Mouse (Mus musculus) liver, postnatal 0 days (tissue): Measurements from ENCODE around the gene Gpr55. TPM values are rescaled to one million over a fixed set of nuclear protein-coding genes. Genes with fewer than 3 reads are reported as not detected.

Experiments
- ATAC-seq: fragments of 200-750 bp; cut with Nextera tagmentation; 2 replicates; pipeline ENCODE4 v1.8.0; 2017; ENCODE audit warnings: mild to moderate bottlenecking, moderate library complexity
- DNase-seq: peaks from one replicate; pipeline ENCODE4 v3.0.0-alpha.2; 2016
- H3K27ac ChIP-seq: fragments of 300-500 bp; sonication (generic); 2 replicates; pipeline ENCODE4 v1.5.1; 2014; ENCODE audit warnings: antibody characterized with exemption, moderate library complexity, mild to moderate bottlenecking, low read depth
- H3K27me3 ChIP-seq: fragments of 300-500 bp; sonication (generic); 2 replicates; pipeline ENCODE4 v1.6.1; 2014; ENCODE audit warnings: low read length, control low read depth, mixed read lengths; ENCODE audit not compliant: insufficient read depth
- H3K36me3 ChIP-seq: fragments of 300-500 bp; sonication (generic); replicated peaks from 2 replicates; pipeline ENCODE4 v1.6.1; 2014; ENCODE audit warnings: mild to moderate bottlenecking, control low read depth, low read length, moderate library complexity, mixed read lengths; ENCODE audit not compliant: insufficient read depth
- H3K4me1 ChIP-seq: fragments of 300-500 bp; sonication (generic); 2 replicates; pipeline ENCODE4 v1.6.1; 2014; ENCODE audit warnings: antibody characterized with exemption, mild to moderate bottlenecking, control low read depth; ENCODE audit not compliant: insufficient read depth
- H3K4me2 ChIP-seq: fragments of 300-500 bp; sonication (generic); 2 replicates; pipeline ENCODE4 v1.6.1; 2014; ENCODE audit warnings: low read depth, mild to moderate bottlenecking, low read length, moderate library complexity, mixed read lengths
- H3K4me3 ChIP-seq: fragments of 300-500 bp; sonication (generic); 2 replicates; pipeline ENCODE4 v1.5.1; 2014; ENCODE audit warnings: low read depth, low read length
- H3K9ac ChIP-seq: fragments of 300-500 bp; sonication (generic); replicated peaks from 2 replicates; pipeline ENCODE4 v1.6.1; 2014; ENCODE audit warnings: mild to moderate bottlenecking, moderate library complexity
- H3K9me3 ChIP-seq: fragments of 300-500 bp; sonication (generic); 2 replicates; pipeline ENCODE4 v1.6.1; 2016; ENCODE audit warnings: mild to moderate bottlenecking, control low read depth, low read length, mixed read lengths
- CTCF ChIP-seq: sonication (generic); IDR thresholded peaks from 2 replicates; pipeline ENCODE4 v1.5.1; 2016; ENCODE audit warnings: antibody characterized with exemption, low read depth
- EP300 ChIP-seq: IDR thresholded peaks from 2 replicates; pipeline ENCODE4 v1.6.1; 2016; ENCODE audit warnings: antibody characterized with exemption, low read depth, mild to moderate bottlenecking
- WGBS: fragments of 180-500 bp; shearing (Covaris S2); extraction: QIAGEN DNeasy Blood & Tissue Kit; methylation state at CpG from one replicate; pipeline ENCODE4 v1.1.7; 2014; ENCODE audit not compliant: insufficient replicate concordance; 5-methylcytosine and 5-hydroxymethylcytosine counted together
- polyA plus RNA-seq: library from polyadenylated mRNA; unstranded; fragments of >200 nt; fragmentation: Nextera tagmentation; extraction: Ambion mirVana; gene quantifications from 2 replicates; pipeline ENCODE4 v1.2.1, GENCODE M21; 2015

Gene Gpr55
- 0.12 and 0.20 TPM in 2 replicates for polyA plus RNA-seq

DNA sequence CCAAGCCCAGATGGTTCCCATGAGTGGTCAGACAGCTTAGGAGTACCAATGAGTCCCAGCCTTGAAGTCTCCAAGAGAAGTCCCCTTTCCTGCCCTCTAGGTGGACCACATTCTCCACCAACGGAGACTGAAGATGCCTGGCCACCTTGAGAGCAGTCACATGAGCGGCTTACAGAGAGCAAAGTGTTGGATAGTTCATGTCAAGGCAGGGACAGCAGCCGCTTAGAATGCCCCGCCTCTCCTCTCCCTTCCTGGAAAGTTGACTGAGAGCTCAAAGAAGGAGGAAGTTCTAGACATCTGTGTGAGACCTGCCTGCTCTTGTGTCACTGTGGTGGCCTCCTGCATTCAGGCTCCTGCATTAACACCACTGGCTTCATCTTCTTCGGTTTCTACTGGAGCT, at the start of gene Gpr55:
Gene Gpr55 (minus strand): TSS at position 135 of the 400 bp plus-strand sequence.
- TF ChIP-seq CTCF: no peak
- no peak for TF ChIP-seq EP300
- peak within 1 kb of the TSS; percentile 30 for H3K4me2 ChIP-seq
- no peaks in the 10 kb centered on the region for H3K9me3 ChIP-seq
- 22% methylated on average over 5 of the region's 5 CpGs for WGBS
- H3K36me3 ChIP-seq: no peaks in the 10 kb centered on the region
- no peaks in the 10 kb centered on the region for H3K27me3 ChIP-seq
- DNase-seq (peak; percentile 32), ATAC-seq (no peak)
- 0 out of 2 replicates have a peak within 1 kb of the TSS, but pooled peaks have one; percentile 18 for H3K9ac ChIP-seq
- peak within 1 kb of the TSS; percentile 86 for H3K27ac ChIP-seq
- no peak within 1 kb of the TSS for H3K4me3 ChIP-seq
- H3K4me1 ChIP-seq: peaks cover 39% of the 10 kb centered on the region

DNA sequence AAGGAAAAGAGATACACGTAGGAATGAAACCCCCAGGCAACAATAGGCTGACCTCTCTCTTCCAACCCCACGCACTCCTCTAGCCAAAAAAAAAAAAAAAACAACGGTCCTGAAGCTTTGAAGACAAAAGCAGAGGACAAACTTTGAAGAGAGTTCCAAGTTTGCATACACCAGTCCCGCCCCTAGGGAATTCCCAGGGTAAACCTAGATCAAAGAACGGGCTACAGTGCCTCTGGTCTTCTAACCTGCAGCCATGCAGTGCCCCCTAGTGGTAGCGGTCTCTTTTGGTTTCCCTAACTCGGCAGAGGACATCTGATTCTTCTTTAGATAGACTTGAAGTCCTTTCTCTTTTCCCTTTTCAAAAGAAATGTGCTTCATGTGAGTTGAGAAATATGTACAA, 47.0 kb upstream of the Gpr55 start:
- DNase-seq: peak; percentile 89
- Histone ChIP-seq H3K4me2 (peak overlapping the region; percentile 34), H3K4me3 (no peak overlapping the region), H3K27ac (no peak overlapping the region), H3K27me3 (no peaks in the 10 kb centered on the region), H3K9me3 (no peaks in the 10 kb centered on the region), H3K4me1 (no peaks in the 10 kb centered on the region), H3K36me3 (no peaks in the 10 kb centered on the region), H3K9ac (no peak overlapping the region)
- ATAC-seq: peak; percentile 67
- TF ChIP-seq EP300 (no peak), CTCF (peak; percentile 92)
- 4% methylated on average over 7 of the region's 7 CpGs for WGBS

DNA sequence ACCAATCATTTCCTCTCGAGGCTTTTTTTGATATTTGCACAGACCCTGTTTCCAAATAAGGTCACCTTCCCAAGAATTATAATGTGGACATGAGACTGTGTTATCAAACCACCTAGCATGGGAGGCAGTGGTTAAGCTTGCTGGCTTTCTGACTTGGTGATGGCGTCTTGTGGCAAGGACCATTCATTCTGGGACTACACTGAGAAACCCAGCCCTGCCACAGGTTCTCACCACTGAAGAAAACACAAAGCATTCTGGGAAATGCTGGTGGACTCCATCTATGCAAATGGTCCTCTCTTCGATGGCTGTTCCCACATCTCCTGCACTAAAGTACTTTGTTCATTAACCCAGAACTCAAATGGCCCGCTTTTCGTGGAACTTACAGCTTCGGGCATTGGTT, 45.2 kb upstream of the Gpr55 start:
- TF ChIP-seq EP300 (no peak), CTCF (no peak)
- no peaks in the 10 kb centered on the region for H3K27me3 ChIP-seq
- no peaks in the 10 kb centered on the region for H3K4me1 ChIP-seq
- no peaks in the 10 kb centered on the region for H3K36me3 ChIP-seq
- no peak overlapping the region for H3K4me2 ChIP-seq
- DNase-seq: no peak
- no peak overlapping the region for H3K27ac ChIP-seq
- H3K9me3 ChIP-seq: no peaks in the 10 kb centered on the region
- 79% methylated on average over 6 of the region's 6 CpGs for WGBS
- ATAC-seq: no peak
- H3K9ac ChIP-seq: no peak overlapping the region
- H3K4me3 ChIP-seq: no peak overlapping the region

DNA sequence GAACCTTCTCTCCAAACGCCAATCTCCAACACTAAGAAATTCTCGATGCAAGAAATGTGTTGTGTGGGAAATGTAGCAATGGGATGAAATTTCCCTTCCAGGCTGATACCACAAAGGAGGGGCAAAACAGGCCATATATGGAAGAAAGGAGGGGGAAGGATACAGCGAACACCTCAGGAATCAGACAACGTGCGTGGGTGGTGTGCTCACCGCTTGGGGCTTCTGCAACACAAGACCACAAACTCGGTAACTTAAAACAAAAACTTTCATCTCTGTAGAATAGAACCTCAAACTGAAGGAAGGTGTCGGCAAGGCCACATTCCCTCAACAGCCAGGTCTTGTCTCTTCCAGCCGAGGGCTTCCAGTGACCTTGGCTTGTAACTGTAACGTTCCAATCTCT, 44.7 kb upstream of the Gpr55 start:
- Histone ChIP-seq H3K4me3 (no peak overlapping the region), H3K9me3 (no peaks in the 10 kb centered on the region), H3K36me3 (no peaks in the 10 kb centered on the region), H3K9ac (no peak overlapping the region), H3K27me3 (no peaks in the 10 kb centered on the region), H3K4me1 (no peaks in the 10 kb centered on the region), H3K27ac (no peak overlapping the region), H3K4me2 (no peak overlapping the region)
- no peak for TF ChIP-seq CTCF
- no peak for TF ChIP-seq EP300
- DNase-seq (no peak), ATAC-seq (no peak)
- whole genome bisulfite sequencing: 72% methylated on average over 10 of the region's 10 CpGs

DNA sequence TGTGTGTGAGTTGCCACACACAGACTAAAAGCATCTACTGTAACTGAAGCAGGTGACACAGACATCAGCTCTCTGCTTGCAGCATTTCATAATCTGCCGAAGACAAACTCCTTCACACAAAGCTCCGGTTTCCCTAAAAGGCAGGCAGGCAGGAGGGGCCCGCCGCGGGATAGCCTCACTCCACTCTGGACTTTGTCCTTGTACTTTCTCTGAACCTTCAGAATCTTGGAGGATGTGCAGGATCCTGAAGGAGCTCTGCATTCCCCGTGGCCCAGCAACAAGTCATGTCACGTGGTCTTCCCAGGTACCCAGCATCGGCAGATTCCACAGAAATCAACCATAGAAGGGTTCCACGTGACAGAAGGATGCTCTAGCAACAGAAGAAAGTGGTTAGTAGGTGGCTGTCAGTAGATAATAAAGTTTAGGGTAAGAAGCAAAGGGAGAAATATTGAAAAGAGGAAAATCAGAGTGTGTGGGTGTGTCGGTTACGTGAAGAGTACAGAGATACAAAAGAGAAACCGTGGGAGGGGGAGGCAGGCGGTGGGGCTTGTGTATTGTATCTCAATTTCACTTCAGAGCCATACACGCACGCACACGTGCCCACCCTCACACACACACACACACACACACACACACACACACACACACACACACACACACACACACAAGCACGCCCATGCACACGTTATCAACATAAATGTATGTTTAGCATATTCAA, 39.2 kb upstream of the Gpr55 start:
- ATAC-seq: no peak

DNA sequence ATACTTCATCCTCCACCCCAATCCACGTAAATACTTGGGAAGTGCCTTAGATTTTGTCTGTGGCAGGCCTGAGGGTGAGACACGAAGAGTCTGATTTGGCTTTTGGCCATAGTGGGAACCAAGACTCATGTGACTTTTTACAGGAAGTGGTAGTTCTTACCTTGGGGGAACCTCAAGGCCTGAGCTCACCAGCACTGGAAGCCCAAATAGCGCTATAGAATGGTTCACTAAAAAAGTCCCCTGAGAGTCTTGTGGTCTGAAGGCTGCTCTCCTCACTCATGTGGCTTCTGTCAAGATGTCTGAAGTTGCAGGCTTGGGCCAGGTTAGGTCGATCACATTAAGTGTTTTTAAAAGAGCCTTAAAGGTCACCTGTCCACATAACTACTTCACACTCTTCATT, 37.2 kb upstream of the Gpr55 start:
- Histone ChIP-seq H3K27ac (no peak overlapping the region), H3K27me3 (no peaks in the 10 kb centered on the region), H3K4me2 (no peak overlapping the region), H3K9me3 (no peaks in the 10 kb centered on the region), H3K36me3 (no peaks in the 10 kb centered on the region), H3K4me1 (no peaks in the 10 kb centered on the region), H3K4me3 (no peak overlapping the region), H3K9ac (no peak overlapping the region)
- TF ChIP-seq CTCF (no peak), EP300 (no peak)
- WGBS: 51% methylated on average over 4 of the region's 4 CpGs
- DNase-seq: no peak
- no peak for ATAC-seq

More for the DNA sequence above, 39.2 kb upstream of the Gpr55 start:
- DNase-seq: no peak
- Histone ChIP-seq H3K36me3 (no peaks in the 10 kb centered on the region), H3K9me3 (no peaks in the 10 kb centered on the region), H3K4me3 (no peak overlapping the region), H3K9ac (no peak overlapping the region), H3K27me3 (no peaks in the 10 kb centered on the region), H3K4me1 (no peaks in the 10 kb centered on the region), H3K27ac (no peak overlapping the region), H3K4me2 (no peak overlapping the region)
- TF ChIP-seq EP300 (no peak), CTCF (no peak)
- WGBS: 78% methylated on average over 18 of the region's 18 CpGs
